Mouse (Mus musculus): ENCODE measurements around the gene Tmed2.
"Not testable (repeated sequence)": the region's sequence is repeated elsewhere in the genome, so short reads cannot be mapped to it uniquely, and the experiment has no call there.

The Tmed2 gene

DNA sequence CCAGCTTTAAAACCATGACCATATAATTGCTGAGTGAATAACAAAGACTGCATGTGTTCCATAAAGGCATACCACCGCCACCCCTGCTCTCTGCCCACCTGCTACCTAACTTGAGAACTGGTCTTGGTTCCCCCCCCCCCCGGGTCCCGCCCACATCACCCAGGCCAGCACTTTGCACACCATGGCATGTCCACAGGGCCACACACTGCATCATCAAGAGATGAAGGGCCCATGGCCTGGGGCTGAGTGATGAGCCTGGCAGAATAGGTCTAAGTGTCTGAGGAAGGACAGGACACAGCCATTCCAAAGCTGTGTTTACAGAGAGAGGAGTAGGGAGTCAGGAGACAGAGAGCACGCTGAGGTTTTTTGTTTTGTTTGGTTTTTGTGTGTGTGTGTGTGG, 12.1 kb upstream of the Tmed2 start:
- no peak for DNase-seq (ENCODE audit: low read depth)

DNA sequence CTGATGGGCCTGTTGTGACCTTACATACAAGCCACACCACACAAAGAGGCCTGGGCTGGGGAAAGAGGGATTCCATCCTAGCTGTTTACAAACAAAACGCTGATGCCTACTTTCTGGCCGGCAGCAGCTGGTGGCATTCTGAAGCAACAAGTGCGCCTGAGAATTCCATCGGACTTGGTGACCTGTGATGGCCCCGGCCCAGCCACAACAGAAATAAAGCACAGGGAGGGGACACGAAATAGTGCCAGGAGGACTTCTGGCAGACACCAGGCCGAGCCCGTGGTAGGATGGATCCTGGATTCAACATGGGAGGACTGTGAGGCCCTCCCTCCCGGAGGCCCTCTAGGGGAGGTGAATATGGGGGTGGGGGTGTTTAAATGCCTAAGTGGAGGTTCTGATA, 11.7 kb upstream of the Tmed2 start:
- DNase-seq (ENCODE audit: low read depth) = no peak

DNA sequence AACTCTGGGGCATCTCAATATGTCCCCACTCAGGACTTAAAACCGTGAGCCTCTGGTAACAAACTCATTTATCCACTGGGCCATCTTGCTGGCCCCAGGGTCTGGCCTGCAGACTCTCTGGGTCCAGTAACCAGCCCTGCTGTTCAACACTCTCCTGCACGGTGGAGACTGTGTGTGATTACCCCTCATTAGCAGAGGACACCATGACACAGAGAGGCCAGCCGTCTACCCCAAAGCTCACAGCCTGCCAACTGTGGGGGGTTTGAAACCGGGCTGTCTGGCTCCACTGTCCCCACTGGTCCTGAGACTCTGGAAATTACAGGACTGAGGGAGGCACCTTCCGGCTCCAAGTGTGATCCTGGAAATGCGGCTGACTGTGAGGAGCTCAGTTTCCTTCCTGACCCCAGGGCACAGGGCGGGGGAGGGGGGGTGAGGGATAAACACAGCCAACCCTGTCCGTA, 11.3 kb upstream of the Tmed2 start:
- no peak for DNase-seq (ENCODE audit: low read depth)

- DNase-seq (ENCODE audit: low read depth) = peak; percentile 49
Observed at GRCm38 (mm10) chr5:124529697-124530096, 10.8 kb upstream of the Tmed2 start.

GRCm38 (mm10) chr5:124530655-124531582, 9.6 kb upstream of the Tmed2 start, which contains the start of gene Rilpl1:
Rilpl1 (minus strand) TSS chr5:124531391.
- DNase-seq (ENCODE audit: low read depth) = peak; percentile 41

DNA sequence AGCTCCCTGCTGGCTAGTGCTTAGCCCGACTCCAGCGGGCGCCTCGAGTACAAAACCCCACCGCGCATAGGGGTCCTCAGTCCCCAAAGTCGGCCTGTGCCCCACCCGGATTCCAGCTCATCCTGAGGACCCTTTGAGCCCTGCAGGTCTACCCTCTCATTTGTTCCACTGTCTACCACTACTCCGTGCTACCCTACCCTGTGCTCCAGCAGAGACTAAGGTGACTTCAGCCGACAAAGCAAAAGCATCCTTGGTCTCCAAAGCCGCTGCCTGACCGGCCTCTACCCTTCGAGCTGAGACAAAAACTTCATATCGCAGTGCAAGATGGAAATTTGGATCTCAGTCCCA, 8.9 kb upstream of the Tmed2 start:
- DNase-seq (ENCODE audit: low read depth) = no peak

- no peak for DNase-seq (ENCODE audit: low read depth)
Observed at GRCm38 (mm10) chr5:124532451-124532850, 8.0 kb upstream of the Tmed2 start.

DNA sequence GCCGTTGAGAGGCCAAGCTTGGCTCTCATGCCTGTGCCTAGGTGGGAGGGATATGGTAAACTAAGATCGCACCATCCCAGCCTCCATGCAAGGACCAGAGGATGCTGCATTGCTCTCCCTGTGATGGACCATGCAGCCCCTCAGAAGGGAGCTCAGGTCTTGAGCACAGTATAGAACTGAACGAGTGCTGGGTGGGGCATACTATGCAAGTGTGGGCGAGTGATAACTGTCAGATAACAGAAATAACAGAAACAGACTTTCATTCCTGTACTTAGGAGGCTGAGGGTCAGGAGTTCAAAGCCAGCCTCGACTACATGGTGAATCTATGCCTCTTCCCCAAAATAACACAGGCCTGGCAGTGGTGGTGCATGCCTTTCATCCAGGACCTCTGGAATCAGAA, 5.5 kb upstream of the Tmed2 start:
- no peak for DNase-seq (ENCODE audit: low read depth)

DNA sequence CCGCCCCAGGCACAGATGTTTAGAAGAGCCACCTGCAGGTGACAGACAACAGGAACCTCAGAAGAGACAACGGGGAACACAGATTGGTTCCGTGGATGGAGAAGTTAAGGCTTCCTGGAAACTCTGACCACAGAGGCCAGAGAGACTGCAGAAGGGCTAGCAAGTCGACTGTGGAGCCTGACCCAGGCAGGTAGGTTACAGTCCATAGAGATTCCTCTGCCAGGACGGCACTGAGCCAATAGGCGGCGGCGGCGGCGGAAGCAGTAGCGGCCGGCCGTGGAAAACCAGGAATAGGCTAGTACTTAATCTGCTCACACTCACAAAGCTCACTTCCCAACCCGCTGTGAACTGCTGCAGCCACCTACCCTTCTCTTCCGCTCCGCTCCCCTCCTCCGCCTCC, 3.7 kb upstream of the Tmed2 start:
- no peak for DNase-seq (ENCODE audit: low read depth)

GRCm38 (mm10) chr5:124538813-124539792, 1.4 kb upstream of the Tmed2 start:
- peak; percentile 92 for DNase-seq (ENCODE audit: low read depth)

- DNase-seq (ENCODE audit: low read depth) = peak; percentile 24
Observed at GRCm38 (mm10) chr5:124539905-124540304, 590 bp upstream of the Tmed2 start.

DNA sequence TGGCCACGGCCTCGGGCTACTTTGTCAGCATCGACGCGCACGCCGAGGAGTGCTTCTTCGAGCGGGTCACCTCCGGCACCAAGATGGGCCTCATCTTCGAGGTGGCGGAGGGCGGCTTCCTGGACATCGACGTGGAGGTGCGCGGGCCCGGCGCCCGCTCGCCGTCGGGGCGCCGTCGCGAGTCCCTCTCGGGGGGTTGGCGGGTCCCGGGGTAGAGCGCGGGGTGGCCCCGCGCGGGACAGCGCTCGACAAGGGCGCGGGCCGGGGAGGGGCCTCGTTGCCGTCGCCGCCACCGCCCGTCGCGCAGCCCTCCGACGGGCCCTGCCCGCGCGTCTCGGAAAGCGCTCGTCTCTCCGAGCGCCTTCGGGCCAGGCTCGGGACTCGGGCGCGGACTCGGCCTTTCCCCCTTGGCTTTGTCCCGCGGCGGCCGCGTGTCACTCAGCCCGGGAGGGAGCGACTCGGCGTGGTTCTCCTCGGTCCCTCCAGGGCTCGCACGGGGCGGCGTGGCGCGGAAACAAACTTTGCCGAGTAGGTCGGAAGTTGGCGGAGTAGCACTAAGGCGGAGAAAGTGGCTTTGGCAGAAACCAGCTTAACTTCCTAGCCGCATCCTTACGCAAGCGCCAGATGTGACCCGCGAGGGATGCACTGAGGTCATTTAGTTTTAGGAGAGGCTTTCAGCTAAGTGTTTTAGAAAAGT, 558 bp downstream of the Tmed2 start:
- DNase-seq (ENCODE audit: low read depth) = peak; percentile 83

DNA sequence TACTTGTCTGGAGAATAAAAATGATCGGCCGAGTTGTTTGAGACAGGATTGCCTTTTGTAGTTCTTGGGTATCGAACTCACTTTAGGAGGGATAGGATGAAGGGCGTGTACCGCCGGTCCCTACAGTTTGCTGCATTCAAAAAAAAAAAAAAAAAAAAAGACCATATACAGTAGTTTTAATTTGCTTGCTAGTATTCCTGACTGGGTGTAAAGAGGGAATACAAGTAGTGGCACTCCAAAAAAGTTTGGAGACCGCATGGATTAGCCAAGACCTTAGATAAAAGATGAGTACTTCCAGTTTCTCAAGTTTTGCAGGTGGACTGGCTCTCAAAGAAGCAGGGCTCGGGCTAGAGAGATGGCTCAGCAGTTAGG, 1.1 kb downstream of the Tmed2 start:
- no peak for DNase-seq (ENCODE audit: low read depth)

DNA sequence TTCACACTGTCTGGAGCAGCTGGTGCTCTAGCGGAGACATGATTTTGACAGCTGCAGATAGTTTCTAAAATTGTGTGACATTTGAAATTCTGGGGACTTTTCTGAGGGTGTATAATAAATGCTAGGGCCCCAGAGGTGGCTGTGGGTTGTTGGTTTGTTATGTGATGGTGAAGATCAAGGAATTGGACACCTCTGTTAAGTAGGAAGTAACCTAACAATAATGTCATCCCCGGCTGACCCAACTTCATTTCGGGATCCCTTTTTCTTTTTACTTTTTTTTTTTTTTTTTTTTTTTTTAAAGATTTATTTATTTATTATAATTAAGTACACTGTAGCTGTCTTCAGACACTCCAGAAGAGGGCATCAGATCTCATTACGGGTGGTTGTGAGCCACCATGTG, 10.2 kb downstream of the Tmed2 start:
- not testable (repeated sequence) for DNase-seq (ENCODE audit: low read depth)

DNA sequence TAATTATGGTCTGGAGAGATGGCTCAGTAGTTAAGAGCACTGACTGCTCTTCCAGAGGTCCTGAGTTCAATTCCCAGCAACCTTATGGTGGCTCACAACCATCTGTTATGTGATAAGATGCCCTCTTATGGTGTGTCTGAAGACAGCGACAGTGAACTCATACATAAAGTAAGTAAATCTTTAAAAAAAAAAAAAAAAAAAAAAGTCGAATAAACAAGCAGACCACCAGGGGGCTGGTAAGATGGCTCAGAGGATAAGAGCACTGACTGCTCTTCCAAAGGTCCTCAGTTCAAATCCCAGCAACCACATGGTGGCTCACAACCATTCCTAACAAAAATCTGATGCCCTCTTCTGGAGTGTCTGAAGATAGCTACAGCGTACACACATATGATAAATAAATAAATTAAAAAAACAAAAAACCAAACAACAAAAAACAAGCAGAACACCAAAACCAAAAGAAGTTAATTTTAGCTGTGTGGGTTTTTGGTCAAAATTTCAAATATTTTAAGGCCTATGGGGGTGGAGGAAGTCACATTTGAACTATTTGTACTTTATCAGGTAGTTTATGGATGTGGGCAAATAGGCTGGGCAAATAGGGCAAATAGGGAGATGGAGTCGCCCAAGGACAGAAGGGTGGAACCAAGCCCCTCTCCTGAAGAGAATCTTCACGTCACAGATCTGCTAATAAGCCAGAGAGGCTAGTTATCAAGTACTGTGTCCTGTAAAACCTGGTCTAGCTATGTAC, 11.0 kb downstream of the Tmed2 start:
- peak; percentile 50 for DNase-seq (ENCODE audit: low read depth)

- DNase-seq (ENCODE audit: low read depth) = peak; percentile 54
Observed at GRCm38 (mm10) chr5:124552094-124552472, 11.6 kb downstream of the Tmed2 start.

DNA sequence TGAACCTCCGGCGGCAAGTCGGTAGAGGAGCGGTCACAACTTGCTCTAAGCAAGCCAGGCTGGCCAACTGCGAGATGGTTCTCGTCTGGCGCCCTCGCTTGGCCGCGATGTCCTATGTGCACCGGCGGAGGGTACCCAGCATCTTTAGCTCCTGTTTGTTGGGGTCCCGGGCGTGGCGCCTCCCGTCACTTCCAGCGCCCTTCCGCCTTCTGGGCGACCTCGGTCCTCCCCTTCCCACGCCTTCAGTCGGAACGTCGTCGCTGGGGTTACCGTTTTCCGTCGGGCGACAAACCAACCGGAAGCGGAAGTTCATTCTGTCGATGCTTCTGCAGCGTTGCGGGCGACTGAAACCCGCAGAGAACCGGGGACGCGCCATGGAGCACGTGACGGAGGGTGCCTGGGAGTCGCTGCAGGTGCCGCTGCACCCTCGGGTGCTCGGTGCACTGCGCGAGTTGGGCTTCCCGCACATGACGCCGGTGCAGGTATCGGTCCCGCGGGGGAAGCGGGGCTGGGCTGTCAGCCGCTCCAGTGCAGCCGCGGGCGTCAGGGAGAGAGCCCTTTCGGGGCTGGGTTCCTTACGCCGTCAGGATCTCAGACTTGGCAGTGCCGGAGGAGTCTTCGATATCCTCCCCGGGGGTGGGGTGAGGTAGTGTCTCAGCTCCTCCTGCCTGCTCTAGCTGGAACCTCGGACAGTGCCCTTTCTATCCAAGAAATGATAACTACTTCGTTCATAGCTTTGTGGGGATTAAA, 12.2 kb downstream of the Tmed2 start, which contains the start of gene Ddx55:
Gene Ddx55 (plus strand): TSS at position 307 of the 750 bp plus-strand sequence.
- peak; percentile 95 for DNase-seq (ENCODE audit: low read depth)

DNA sequence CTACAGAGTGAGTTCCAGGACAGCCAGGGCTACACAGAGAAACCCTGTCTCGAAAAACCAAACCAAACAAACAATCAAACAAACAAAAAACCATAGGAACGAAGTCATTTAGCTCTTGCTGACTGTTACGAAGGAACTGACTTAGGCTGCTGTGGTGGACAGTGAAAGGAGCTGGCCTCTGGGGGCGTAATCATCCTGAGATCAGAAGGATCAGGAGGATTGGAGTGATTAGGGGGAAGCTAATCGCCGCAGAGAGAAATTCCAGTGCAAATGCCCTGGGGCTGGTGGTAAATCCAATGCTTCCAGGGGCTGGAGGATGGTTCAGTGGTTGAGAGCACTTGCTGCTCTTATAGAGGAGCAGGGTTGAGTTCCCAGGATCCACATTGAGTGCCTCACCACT, 13.1 kb downstream of the Tmed2 start:
- DNase-seq (ENCODE audit: low read depth) = no peak

DNA sequence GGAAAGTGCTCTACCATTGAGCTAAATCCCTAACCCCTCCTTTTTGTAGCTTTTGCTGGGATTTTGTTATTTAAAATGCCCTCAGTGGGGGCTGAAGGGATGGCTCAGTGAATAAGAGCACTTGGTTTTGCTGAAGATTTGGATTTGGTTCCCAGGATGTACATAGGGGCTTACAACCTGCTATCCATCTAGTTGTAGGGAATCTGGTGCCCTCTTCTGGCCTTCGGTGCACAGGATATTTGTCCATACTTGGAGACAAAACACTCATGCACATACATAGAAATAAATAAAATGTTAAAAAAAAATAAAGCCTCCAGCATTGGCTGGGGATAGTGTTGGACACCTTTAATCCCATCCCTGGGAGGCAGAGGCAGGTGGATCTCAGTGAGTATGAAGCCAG, 14.7 kb downstream of the Tmed2 start:
- peak; percentile 66 for DNase-seq (ENCODE audit: low read depth)

GRCm38 (mm10) chr5:124571068-124571467, 30.6 kb downstream of the Tmed2 start:
- no peak for DNase-seq (ENCODE audit: low read depth)

DNA sequence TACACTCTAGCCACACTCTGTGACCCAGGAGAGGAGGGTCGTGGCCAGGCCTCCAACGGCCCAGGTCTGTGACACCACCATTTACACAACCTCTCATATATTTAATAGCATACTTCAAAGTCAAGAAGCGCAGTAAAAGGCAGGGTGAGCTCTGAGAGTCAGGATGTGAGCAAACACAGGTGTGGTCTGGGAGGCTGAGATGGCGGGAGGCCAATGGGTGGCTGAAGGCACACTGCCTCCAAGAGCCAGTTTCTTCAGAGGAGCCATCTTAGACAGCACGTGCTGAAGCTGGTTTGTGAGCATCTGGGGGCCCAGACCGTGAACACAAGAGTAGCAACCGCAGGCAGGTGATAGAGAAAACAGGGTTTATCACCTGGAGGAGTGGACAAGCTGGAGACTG, 35.0 kb downstream of the Tmed2 start:
- no peak for DNase-seq (ENCODE audit: low read depth)

All from 416B (cell line).